Mouse (Mus musculus): ENCODE measurements around the gene Ubr2. TPM values are rescaled to one million over a fixed set of nuclear protein-coding genes. Genes with fewer than 3 reads are reported as not detected.

Gene Ubr2
- total and polyA plus RNA-seq, 3 experiments, result 15.3 to 353 (median 33.8) TPM

- H3K9ac ChIP-seq (ENCODE audit: control insufficient read depth, low read depth, low read length, poor library complexity, severe bottlenecking), result no peak overlapping the region
- TF ChIP-seq EP300 (IDR thresholded peaks at IDR 0.05; ENCODE audit: low read depth in 1 of 2, low read length in 2 of 2) (no peak), GABPA (IDR thresholded peaks at IDR 0.05; ENCODE audit: low read depth, low read length) (no peak), ZMIZ1 (IDR thresholded peaks at IDR 0.05; ENCODE audit: low read depth, low read length) (no peak), TCF12 (IDR thresholded peaks at IDR 0.05; ENCODE audit: low read depth, low read length) (no peak), E2F4 (IDR thresholded peaks at IDR 0.05; ENCODE audit: borderline replicate concordance, low read depth, low read length) (no peak), ZNF384 (IDR thresholded peaks at IDR 0.05; ENCODE audit: low read depth, low read length) (no peak), TAL1 (IDR thresholded peaks at IDR 0.05; ENCODE audit: low read length) (no peak), HCFC1 (IDR thresholded peaks at IDR 0.05; ENCODE audit: low read depth, low read length) (no peak), USF1 (IDR thresholded peaks at IDR 0.05; ENCODE audit: low read depth, low read length) (no peak), CHD2 (IDR thresholded peaks at IDR 0.05; ENCODE audit: low read length) (no peak), MYC (IDR thresholded peaks at IDR 0.05; ENCODE audit: low read depth, low read length) (no peak), UBTF (IDR thresholded peaks at IDR 0.05; ENCODE audit: borderline replicate concordance, insufficient read depth, low read depth, low read length) (no peak), CHD1 (IDR thresholded peaks at IDR 0.05; ENCODE audit: low read depth, low read length) (no peak), ZKSCAN1 (IDR thresholded peaks at IDR 0.05; ENCODE audit: low read depth, low read length) (no peak), NELFE (IDR thresholded peaks at IDR 0.05; ENCODE audit: low read depth, low read length) (no peak), ZC3H11A (IDR thresholded peaks at IDR 0.05; ENCODE audit: low read depth, low read length) (no peak), RAD21 (IDR thresholded peaks at IDR 0.05; ENCODE audit: low read depth, low read length) (no peak), USF2 (IDR thresholded peaks at IDR 0.05; ENCODE audit: borderline replicate concordance in 1 of 2, insufficient read depth in 1 of 2, low read depth in 1 of 2, low read length in 2 of 2) (no peak), SIN3A (IDR thresholded peaks at IDR 0.05; ENCODE audit: low read length) (no peak)
- no peak overlapping the region for H3K4me3 ChIP-seq (ENCODE audit: control insufficient read depth in 1 of 2, insufficient read depth in 1 of 2, low read depth in 2 of 2, low read length in 2 of 2)
- peaks cover 20% of the 10 kb centered on the region for H3K79me2 ChIP-seq (ENCODE audit: control insufficient read depth, insufficient read depth, low read length, poor library complexity)
- no peak for DNase-seq (ENCODE audit: low read depth, low spot score)
- peaks cover 2 to 13% of the 10 kb centered on the region in 2 experiments; a peak in 3 of 4 replicates for H3K4me1 ChIP-seq (ENCODE audit: control insufficient read depth in 1 of 2, insufficient read depth in 2 of 2, low read length in 2 of 2)
- H3K27me3 ChIP-seq (ENCODE audit: control insufficient read depth in 1 of 2, insufficient read depth in 2 of 2, low read length in 2 of 2), result no peaks in the 10 kb centered on the region
- no peaks in the 10 kb centered on the region for H3K9me3 ChIP-seq (replicated peaks; ENCODE audit: insufficient read depth, low read length)
- no peak overlapping the region for H3K27ac ChIP-seq (ENCODE audit: control insufficient read depth, low read depth, low read length)
- H3K36me3 ChIP-seq (ENCODE audit: control insufficient read depth in 1 of 2, insufficient read depth in 2 of 2, low read length in 2 of 2), result peaks cover 0 to 9% of the 10 kb centered on the region in 2 experiments; a peak in 2 of 4 replicates
Measured at GRCm38 (mm10) chr17:46895426-46895825, 114.9 kb downstream of the Ubr2 start.

GRCm38 (mm10) chr17:46890843-46891594, 119.3 kb downstream of the Ubr2 start:
- Histone ChIP-seq H3K4me1 (ENCODE audit: control insufficient read depth in 1 of 2, insufficient read depth in 2 of 2, low read length in 2 of 2) (peaks cover 8 to 23% of the 10 kb centered on the region in 2 experiments; a peak in 3 of 4 replicates), H3K79me2 (ENCODE audit: control insufficient read depth, insufficient read depth, low read length, poor library complexity) (peaks cover 23% of the 10 kb centered on the region), H3K9me3 (replicated peaks; ENCODE audit: insufficient read depth, low read length) (no peaks in the 10 kb centered on the region), H3K4me3 (ENCODE audit: control insufficient read depth in 1 of 2, insufficient read depth in 1 of 2, low read depth in 2 of 2, low read length in 2 of 2) (peak overlapping the region; percentile 79 to 93), H3K36me3 (ENCODE audit: control insufficient read depth in 1 of 2, insufficient read depth in 2 of 2, low read length in 2 of 2) (peaks cover 0 to 18% of the 10 kb centered on the region in 2 experiments; a peak in 2 of 4 replicates), H3K27ac (ENCODE audit: control insufficient read depth, low read depth, low read length) (peak overlapping the region; percentile 78), H3K9ac (ENCODE audit: control insufficient read depth, low read depth, low read length, poor library complexity, severe bottlenecking) (peak overlapping the region; percentile 93), H3K27me3 (ENCODE audit: control insufficient read depth in 1 of 2, insufficient read depth in 2 of 2, low read length in 2 of 2) (no peaks in the 10 kb centered on the region)
- TF ChIP-seq POLR2A (IDR thresholded peaks at IDR 0.05; ENCODE audit: control insufficient read depth in 1 of 2, insufficient read depth in 1 of 2, low read depth in 1 of 2, low read length in 2 of 2, poor library complexity in 1 of 2) (no peak), GABPA (IDR thresholded peaks at IDR 0.05; ENCODE audit: low read depth, low read length) (no peak), MAFK (IDR thresholded peaks at IDR 0.05; ENCODE audit: borderline replicate concordance, low read depth, low read length) (no peak), TBP (IDR thresholded peaks at IDR 0.05; ENCODE audit: low read depth, low read length) (no peak), TCF12 (IDR thresholded peaks at IDR 0.05; ENCODE audit: low read depth, low read length) (no peak), MXI1 (IDR thresholded peaks at IDR 0.05; ENCODE audit: low read depth, low read length) (no peak), SIN3A (IDR thresholded peaks at IDR 0.05; ENCODE audit: low read length) (no peak), BHLHE40 (IDR thresholded peaks at IDR 0.05; ENCODE audit: borderline replicate concordance, low read depth, low read length) (no peak), RCOR1 (IDR thresholded peaks at IDR 0.05; ENCODE audit: low read depth, low read length) (no peak), NRF1 (IDR thresholded peaks at IDR 0.05; ENCODE audit: insufficient read depth, low read depth, low read length, poor library complexity, severe bottlenecking) (no peak), UBTF (IDR thresholded peaks at IDR 0.05; ENCODE audit: borderline replicate concordance, insufficient read depth, low read depth, low read length) (no peak), MAZ (IDR thresholded peaks at IDR 0.05; ENCODE audit: low read depth, low read length) (no peak), CHD2 (IDR thresholded peaks at IDR 0.05; ENCODE audit: low read length) (no peak), ZMIZ1 (IDR thresholded peaks at IDR 0.05; ENCODE audit: low read depth, low read length) (no peak), ZNF384 (IDR thresholded peaks at IDR 0.05; ENCODE audit: low read depth, low read length) (no peak), MYB (IDR thresholded peaks at IDR 0.05; ENCODE audit: low read depth, low read length) (no peak), KAT2A (conservative IDR thresholded peaks at IDR 0.05; ENCODE audit: low read depth, low read length) (no peak), ZC3H11A (IDR thresholded peaks at IDR 0.05; ENCODE audit: low read depth, low read length) (no peak)
- DNase-seq (ENCODE audit: low read depth, low spot score), result no peak

All from MEL (cell line).